Mouse (Mus musculus) neutrophil, adult 5-6 weeks (primary cell): ENCODE data around the gene Nkap. TPM values are rescaled to one million over a fixed set of nuclear protein-coding genes. Genes with fewer than 3 reads are reported as not detected.
"Not testable (repeated sequence)": the region's sequence is repeated elsewhere in the genome, so short reads cannot be mapped to it uniquely, and the experiment has no call there.

Source experiments
- ATAC-seq: fragments of 151-379, 151-347 bp; 2 replicates; pipeline ENCODE4 v1.8.0; 2017; ENCODE audit warnings: mild to moderate bottlenecking, moderate TSS enrichment; ENCODE audit not compliant: insufficient number of reproducible peaks, poor library complexity, low FRiP score, severe bottlenecking; ENCODE audit errors: extremely low read depth
- total RNA-seq: library from RNA; stranded (forward); fragments of 200-1000 nt; gene quantifications from 2 replicates; pipeline ENCODE4 v1.2.3, GENCODE M21; 2017

The Nkap gene
- total RNA-seq, 1 experiment from 2014 or later, result 26.3 TPM

- not testable (repeated sequence) for ATAC-seq
Measured at GRCm38 (mm10) chrX:37144498-37144897, 17.9 kb downstream of the Nkap start.

GRCm38 (mm10) chrX:37144954-37145353, 18.4 kb downstream of the Nkap start:
- peak; percentile 48; the same call in 1 of the 2 replicates for ATAC-seq

- no peak for ATAC-seq
Measured at GRCm38 (mm10) chrX:37157839-37158238, 31.2 kb downstream of the Nkap start.

- ATAC-seq, result no peak
Measured at GRCm38 (mm10) chrX:37161169-37161568, 34.6 kb downstream of the Nkap start.

GRCm38 (mm10) chrX:37163115-37163514, 36.5 kb downstream of the Nkap start:
- ATAC-seq, result no peak

- peak; percentile 64 for ATAC-seq
Measured at GRCm38 (mm10) chrX:37167085-37167484, 40.5 kb downstream of the Nkap start.

- no peak for ATAC-seq
Measured at GRCm38 (mm10) chrX:37168742-37169141, 42.1 kb downstream of the Nkap start, which contains the start of gene Akap14. Gene Akap14, minus strand, starts transcription at chrX:37168842.

GRCm38 (mm10) chrX:37184401-37184800, 57.8 kb downstream of the Nkap start:
- ATAC-seq, result not testable (repeated sequence)

- no peak for ATAC-seq
Measured at GRCm38 (mm10) chrX:37190755-37191104, 64.1 kb downstream of the Nkap start.

GRCm38 (mm10) chrX:37191105-37191743, 64.6 kb downstream of the Nkap start, which contains the start of the genes Ndufa1 and Rnf113a1:
Gene Ndufa1, minus strand, starts transcription at chrX:37191163.
Gene Rnf113a1, plus strand, starts transcription at chrX:37191245.
- peak; percentile 88 for ATAC-seq

GRCm38 (mm10) chrX:37191744-37192379, 65.3 kb downstream of the Nkap start:
- ATAC-seq, result no peak

- ATAC-seq, result no peak
Measured at GRCm38 (mm10) chrX:37198676-37199075, 72.1 kb downstream of the Nkap start.

Other genes starting within 250 kb of the Nkap start
- gene Nkrf, start 223.9 kb upstream of the Nkap start, total RNA-seq, result 5.5 and 5.7 TPM in 2 replicates
- gene Sept6, start 135.0 kb upstream of the Nkap start, total RNA-seq, result 74.5 and 78.8 TPM in 2 replicates
- not detected in 2 replicates for gene Sowahd, start 78.0 kb upstream of the Nkap start, total RNA-seq
- gene Rpl39, start 41.4 kb upstream of the Nkap start, total RNA-seq, result 888 and 1,013 TPM in 2 replicates
- gene Upf3b, start 16.5 kb upstream of the Nkap start, total RNA-seq, result 51.4 and 64.9 TPM in 2 replicates
- not detected in 2 replicates for gene Akap14, start 42.0 kb downstream of the Nkap start, total RNA-seq
- 42.2 and 70.6 TPM in 2 replicates for gene Ndufa1, start 64.4 kb downstream of the Nkap start, total RNA-seq
- 3.3 and 4.4 TPM in 2 replicates for gene Rnf113a1, start 64.5 kb downstream of the Nkap start, total RNA-seq
- gene Gm9, start 84.2 kb downstream of the Nkap start, total RNA-seq, result not detected in 2 replicates
- gene Rhox1, start 95.5 kb downstream of the Nkap start, total RNA-seq, result not detected in 2 replicates
- gene Rhox2a, start 118.2 kb downstream of the Nkap start, total RNA-seq, result not detected in 2 replicates
- gene Rhox3a, start 123.1 kb downstream of the Nkap start, total RNA-seq, result not detected in 2 replicates
- not detected in 2 replicates for gene Rhox4a, start 138.5 kb downstream of the Nkap start, total RNA-seq